Mouse (Mus musculus) olfactory bulb, adult 2 months (tissue): ENCODE data around the gene Rbfox3. TPM values are rescaled to one million over a fixed set of nuclear protein-coding genes. Genes with fewer than 3 reads are reported as not detected.
A peak's percentile ranks its signal among the peaks of the same experiment; 100 is the strongest.

Experiments used
- H3K27ac ChIP-seq: fragments of 200-500 bp; 2 replicates; pipeline ENCODE4 v1.5.1; 2012; ENCODE audit warnings: low read depth, low read length; ENCODE audit not compliant: insufficient read depth
- H3K4me1 ChIP-seq: fragments of 200-500 bp; 2 replicates; pipeline ENCODE4 v1.6.1; 2012; ENCODE audit warnings: low read length; ENCODE audit not compliant: control insufficient read depth, insufficient read depth
- H3K4me3 ChIP-seq: fragments of 200-500 bp; 2 replicates; pipeline ENCODE4 v1.5.1; 2012; ENCODE audit warnings: mild to moderate bottlenecking, low read depth, low read length, moderate library complexity; ENCODE audit not compliant: insufficient read depth
- CTCF ChIP-seq: fragments of 200-500 bp; IDR thresholded peaks from 2 replicates; pipeline ENCODE4 v1.5.1; 2012; ENCODE audit warnings: low read depth, mild to moderate bottlenecking, low read length, moderate library complexity; ENCODE audit not compliant: insufficient read depth
- POLR2A ChIP-seq: fragments of 200-500 bp; IDR thresholded peaks from 2 replicates; pipeline ENCODE4 v1.6.1; 2012; ENCODE audit warnings: mild to moderate bottlenecking, low read depth, low read length, moderate library complexity; ENCODE audit not compliant: insufficient read depth
- WGBS: fragments of 180-500 bp; shearing (Covaris S2); methylation state at CpG from one replicate; pipeline ENCODE4 v1.1.7; 2018; 5-methylcytosine and 5-hydroxymethylcytosine counted together
- polyA plus RNA-seq: library from polyadenylated mRNA; stranded (reverse); fragments of >200 nt; gene quantifications from 2 replicates; pipeline ENCODE4 v1.2.4, GENCODE M21; 2012; ENCODE audit warnings: low replicate concordance; ENCODE audit not compliant: missing spikeins, insufficient read depth, insufficient read length

Gene Rbfox3
- polyA plus RNA-seq, 1 experiment, result not detected

DNA sequence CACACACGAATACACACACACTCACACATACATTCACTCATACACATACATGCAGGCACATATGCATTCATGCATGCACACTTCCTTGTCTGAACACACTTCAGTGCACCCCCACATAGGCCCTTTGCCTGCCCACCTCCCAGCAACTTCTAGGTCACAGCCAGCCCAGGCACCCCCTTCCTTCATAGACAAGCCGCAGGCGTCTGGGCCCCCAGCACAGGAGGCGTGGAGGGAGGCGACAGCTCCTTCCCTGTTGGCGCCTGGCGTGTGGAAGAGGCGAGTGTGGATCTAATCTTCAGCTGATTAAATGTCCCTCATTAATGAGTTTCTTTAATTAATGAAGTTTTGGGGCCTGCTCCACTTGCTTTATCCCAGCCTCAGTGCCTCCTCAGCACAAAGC lies 381.1 kb downstream of the Rbfox3 start:
- WGBS, result 31% methylated on average over 8 of the region's 8 CpGs
- Histone ChIP-seq H3K4me1 (peaks cover 80% of the 10 kb centered on the region), H3K4me3 (no peak overlapping the region), H3K27ac (no peak overlapping the region)
- TF ChIP-seq POLR2A, result no peak
- TF ChIP-seq CTCF, result no peak

DNA sequence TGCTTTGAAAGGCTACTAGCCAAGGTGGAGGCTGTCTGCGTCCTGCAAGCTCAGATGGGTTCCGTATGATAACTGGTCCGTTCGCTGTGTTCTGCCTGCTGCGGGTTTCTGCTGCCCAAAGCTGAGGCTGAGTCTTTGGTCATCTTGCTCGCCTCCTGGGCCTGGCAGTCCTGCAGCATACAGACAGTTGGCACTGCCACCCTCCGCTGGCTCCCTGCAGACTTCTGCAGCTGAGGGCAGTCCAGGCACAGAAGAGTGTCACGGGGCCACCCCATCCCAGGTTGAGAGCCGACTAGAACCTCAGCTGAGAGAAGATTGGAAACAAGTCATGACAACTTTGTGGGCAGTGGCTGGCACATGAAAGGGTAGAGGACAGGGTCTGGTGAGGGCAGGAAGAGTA lies 382.6 kb downstream of the Rbfox3 start:
- Histone ChIP-seq H3K4me3 (no peak overlapping the region), H3K27ac (no peak overlapping the region), H3K4me1 (peaks cover 79% of the 10 kb centered on the region)
- 84% methylated on average over 9 of the region's 9 CpGs for WGBS
- no peak for TF ChIP-seq CTCF
- TF ChIP-seq POLR2A, result no peak

DNA sequence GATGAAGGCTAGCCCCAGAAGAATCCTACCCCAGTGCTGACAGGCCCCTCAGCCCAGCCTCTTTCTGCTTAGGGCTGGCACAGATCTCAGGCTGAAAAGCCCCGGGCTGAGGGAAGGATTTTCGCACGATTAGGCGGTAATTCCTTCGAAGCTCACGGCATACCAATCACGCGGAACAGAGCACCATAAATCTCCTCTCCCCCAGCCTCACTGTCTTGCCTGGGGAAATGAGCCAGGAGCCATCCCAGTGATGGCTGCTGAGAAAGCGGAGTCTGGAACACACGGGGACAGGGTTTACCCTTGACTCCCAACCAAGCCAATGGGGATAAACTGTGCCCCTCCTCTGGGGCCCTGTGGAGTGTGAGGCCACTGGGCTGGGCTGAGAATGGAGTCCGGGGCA lies 386.3 kb downstream of the Rbfox3 start:
- WGBS, result 50% methylated on average over 11 of the region's 11 CpGs
- peaks cover 67% of the 10 kb centered on the region for H3K4me1 ChIP-seq

DNA sequence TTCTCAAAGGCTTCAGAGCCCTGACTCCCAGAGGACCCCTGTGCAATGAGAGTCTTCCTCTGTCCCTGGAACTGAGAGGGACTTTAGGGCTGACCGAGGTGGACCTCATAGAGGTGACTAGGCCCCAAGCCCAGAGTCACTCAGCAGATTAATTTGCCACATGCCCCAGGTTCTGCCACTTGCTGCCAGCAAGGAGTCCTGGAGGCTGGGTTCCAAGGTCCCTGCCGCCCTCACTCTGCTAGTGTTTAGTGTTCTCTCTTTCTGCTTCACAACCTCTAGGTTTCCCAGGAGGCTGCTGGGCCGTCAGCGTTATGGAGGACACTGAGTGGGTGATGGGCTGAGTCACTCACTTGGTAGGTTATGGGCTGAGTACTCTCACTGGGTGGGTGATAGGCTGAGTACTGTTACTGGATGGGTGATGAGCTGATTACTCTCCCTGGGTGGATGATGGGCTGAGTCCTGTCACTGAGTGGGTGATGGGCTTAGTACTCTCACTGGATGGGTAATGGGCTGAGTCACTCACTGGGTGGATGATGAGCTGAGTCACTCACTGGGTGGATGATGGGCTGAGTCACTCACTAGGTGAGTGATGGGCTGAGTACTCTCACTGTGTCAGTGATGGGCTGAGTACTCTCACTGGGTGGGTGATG lies 387.8 kb downstream of the Rbfox3 start:
- 56% methylated on average over 4 of the region's 4 CpGs for WGBS
- TF ChIP-seq POLR2A, result no peak
- TF ChIP-seq CTCF, result no peak
- H3K27ac ChIP-seq, result no peak overlapping the region
- no peak overlapping the region for H3K4me3 ChIP-seq
- H3K4me1 ChIP-seq, result peaks cover 62% of the 10 kb centered on the region

More for the DNA sequence above, 386.3 kb downstream of the Rbfox3 start:
- TF ChIP-seq POLR2A, result no peak
- H3K27ac ChIP-seq, result no peak overlapping the region
- H3K4me3 ChIP-seq, result no peak overlapping the region

DNA sequence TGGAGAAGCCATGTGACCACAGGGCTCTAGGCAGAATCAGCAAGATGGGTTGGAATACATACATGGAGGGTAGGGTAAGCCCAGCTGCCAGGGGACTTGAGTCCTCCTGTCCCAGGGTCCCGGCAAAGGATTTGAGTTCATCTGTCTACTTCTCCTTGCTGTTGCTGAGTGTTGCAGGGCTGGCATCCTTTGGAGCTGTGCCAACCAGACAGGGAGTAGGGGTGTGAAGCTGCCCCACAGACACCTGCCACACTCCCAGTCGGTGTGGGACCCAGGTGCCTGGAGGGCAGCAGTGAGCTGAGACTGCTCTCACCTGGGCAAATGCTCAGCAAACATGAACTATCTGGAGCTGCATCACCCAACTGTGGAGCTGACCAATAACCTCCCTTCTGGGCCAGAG lies 390.5 kb downstream of the Rbfox3 start:
- Histone ChIP-seq H3K27ac (no peak overlapping the region), H3K4me1 (peaks cover 60% of the 10 kb centered on the region), H3K4me3 (no peak overlapping the region)
- WGBS, result 86% methylated on average over 2 of the region's 2 CpGs
- no peak for TF ChIP-seq POLR2A
- TF ChIP-seq CTCF, result no peak

- 67% methylated on average over 5 of the region's 5 CpGs for WGBS
- Histone ChIP-seq H3K4me3 (no peak overlapping the region), H3K27ac (no peak overlapping the region), H3K4me1 (peaks cover 61% of the 10 kb centered on the region)
- TF ChIP-seq POLR2A (no peak), CTCF (no peak)
These were observed 391.1 kb downstream of the Rbfox3 start for GRCm38 (mm10) chr11:118520251-118520650.

DNA sequence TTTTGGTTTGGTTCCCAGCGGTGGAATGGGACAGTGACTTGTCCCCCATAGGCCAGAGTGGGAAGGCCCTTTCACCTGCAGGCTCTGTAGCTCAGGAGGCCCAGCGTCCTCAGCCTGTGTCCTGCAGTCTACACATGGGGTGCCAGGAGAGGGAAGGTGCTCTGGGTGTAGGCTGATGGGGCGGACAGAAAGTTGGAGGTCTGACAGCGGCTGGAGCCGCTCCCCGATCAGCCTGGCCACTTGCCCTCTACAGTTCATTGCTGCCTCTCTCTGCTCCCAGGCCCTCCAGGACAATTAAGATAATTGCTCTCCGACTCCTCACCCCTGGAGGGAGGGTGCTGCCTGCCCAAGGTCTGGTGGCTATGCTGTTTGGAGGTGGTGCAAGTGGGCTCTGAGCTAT lies 392.7 kb downstream of the Rbfox3 start:
- WGBS, result 69% methylated on average over 7 of the region's 7 CpGs
- H3K4me3 ChIP-seq, result no peak overlapping the region
- no peak for TF ChIP-seq CTCF
- H3K4me1 ChIP-seq, result peaks cover 61% of the 10 kb centered on the region
- H3K27ac ChIP-seq, result no peak overlapping the region

GRCm38 (mm10) chr11:118517924-118518323 lies 393.5 kb downstream of the Rbfox3 start:
- TF ChIP-seq CTCF (no peak), POLR2A (no peak)
- Histone ChIP-seq H3K4me1 (peaks cover 61% of the 10 kb centered on the region), H3K27ac (no peak overlapping the region), H3K4me3 (no peak overlapping the region)
- WGBS, result 71% methylated on average over 7 of the region's 7 CpGs

GRCm38 (mm10) chr11:118512257-118512910 lies 399.0 kb downstream of the Rbfox3 start:
- 24% methylated on average over 14 of the region's 15 CpGs for WGBS
- H3K4me1 ChIP-seq, result peaks cover 63% of the 10 kb centered on the region
- TF ChIP-seq CTCF (no peak), POLR2A (no peak)
- no peak overlapping the region for H3K27ac ChIP-seq
- no peak overlapping the region for H3K4me3 ChIP-seq

GRCm38 (mm10) chr11:118511851-118512250 lies 399.5 kb downstream of the Rbfox3 start:
- TF ChIP-seq POLR2A (no peak), CTCF (0 out of 2 replicates have a peak, but pooled peaks have one; percentile 4)
- H3K4me1 ChIP-seq, result peaks cover 58% of the 10 kb centered on the region

More at GRCm38 (mm10) chr11:118511851-118512250, 399.5 kb downstream of the Rbfox3 start:
- H3K27ac ChIP-seq, result no peak overlapping the region
- H3K4me3 ChIP-seq, result no peak overlapping the region
- 14% methylated on average over 6 of the region's 6 CpGs for WGBS
